Mouse (Mus musculus): ENCODE results near the gene Arhgef28. TPM values are rescaled to one million over a fixed set of nuclear protein-coding genes. Genes with fewer than 3 reads are reported as not detected.

Gene Arhgef28
- polyA plus RNA-seq, 1 experiment from 2014 or later, result 9.9 TPM

GRCm38 (mm10) chr13:98092354-98093002 lies 113.8 kb downstream of the Arhgef28 start:
- no peak overlapping the region for H3K27ac ChIP-seq (ENCODE audit: low read depth, low read length)
- H3K9me3 ChIP-seq (replicated peaks; ENCODE audit: control insufficient read depth, low read length), result no peaks in the 10 kb centered on the region
- WGBS, result 93% methylated on average over 12 of the region's 12 CpGs
- DNase-seq (ENCODE audit: low spot score) (no peak), ATAC-seq (no peak)
- H3K36me3 ChIP-seq (ENCODE audit: control insufficient read depth, insufficient read depth, low read length), result no peaks in the 10 kb centered on the region
- H3K4me3 ChIP-seq (ENCODE audit: low read depth, low read length), result no peak overlapping the region
- no peaks in the 10 kb centered on the region for H3K4me1 ChIP-seq (ENCODE audit: control insufficient read depth, insufficient read depth, low read length)
- no peak overlapping the region for H3K9ac ChIP-seq (ENCODE audit: low read length)
- no peak overlapping the region for H3K4me2 ChIP-seq (ENCODE audit: low read length)
- H3K27me3 ChIP-seq (replicated peaks; ENCODE audit: control insufficient read depth, insufficient read depth, low read length), result no peaks in the 10 kb centered on the region

- ATAC-seq, result no peak
- no peak overlapping the region for H3K9ac ChIP-seq (ENCODE audit: low read length)
- 67% methylated on average over 4 of the region's 4 CpGs for WGBS
Observed at GRCm38 (mm10) chr13:98079640-98080039, 126.6 kb downstream of the Arhgef28 start.

GRCm38 (mm10) chr13:98078251-98078650 lies 128.0 kb downstream of the Arhgef28 start:
- ATAC-seq (no peak), DNase-seq (ENCODE audit: low spot score) (no peak)
- Histone ChIP-seq H3K9ac (ENCODE audit: low read length) (no peak overlapping the region), H3K4me1 (ENCODE audit: control insufficient read depth, insufficient read depth, low read length) (no peaks in the 10 kb centered on the region), H3K4me2 (ENCODE audit: low read length) (no peak overlapping the region), H3K36me3 (ENCODE audit: control insufficient read depth, insufficient read depth, low read length) (no peaks in the 10 kb centered on the region), H3K27ac (ENCODE audit: low read depth, low read length) (no peak overlapping the region), H3K27me3 (replicated peaks; ENCODE audit: control insufficient read depth, insufficient read depth, low read length) (no peaks in the 10 kb centered on the region), H3K4me3 (ENCODE audit: low read depth, low read length) (no peak overlapping the region), H3K9me3 (replicated peaks; ENCODE audit: control insufficient read depth, low read length) (no peaks in the 10 kb centered on the region)
- WGBS, result 87% methylated on average over 5 of the region's 5 CpGs

More at GRCm38 (mm10) chr13:98079640-98080039, 126.6 kb downstream of the Arhgef28 start:
- Histone ChIP-seq H3K9me3 (replicated peaks; ENCODE audit: control insufficient read depth, low read length) (no peaks in the 10 kb centered on the region), H3K27me3 (replicated peaks; ENCODE audit: control insufficient read depth, insufficient read depth, low read length) (no peaks in the 10 kb centered on the region), H3K4me1 (ENCODE audit: control insufficient read depth, insufficient read depth, low read length) (no peaks in the 10 kb centered on the region), H3K4me3 (ENCODE audit: low read depth, low read length) (no peak overlapping the region), H3K4me2 (ENCODE audit: low read length) (no peak overlapping the region), H3K36me3 (ENCODE audit: control insufficient read depth, insufficient read depth, low read length) (no peaks in the 10 kb centered on the region), H3K27ac (ENCODE audit: low read depth, low read length) (no peak overlapping the region)
- no peak for DNase-seq (ENCODE audit: low spot score)

- no peaks in the 10 kb centered on the region for H3K27me3 ChIP-seq (replicated peaks; ENCODE audit: control insufficient read depth, insufficient read depth, low read length)
- H3K4me2 ChIP-seq (ENCODE audit: low read length), result no peak overlapping the region
- H3K4me3 ChIP-seq (ENCODE audit: low read depth, low read length), result no peak overlapping the region
- no peak overlapping the region for H3K27ac ChIP-seq (ENCODE audit: low read depth, low read length)
- no peak for DNase-seq (ENCODE audit: low spot score)
- no peaks in the 10 kb centered on the region for H3K4me1 ChIP-seq (ENCODE audit: control insufficient read depth, insufficient read depth, low read length)
- H3K9me3 ChIP-seq (replicated peaks; ENCODE audit: control insufficient read depth, low read length), result no peaks in the 10 kb centered on the region
- no peak overlapping the region for H3K9ac ChIP-seq (ENCODE audit: low read length)
- 94% methylated on average over 12 of the region's 12 CpGs for WGBS
- H3K36me3 ChIP-seq (ENCODE audit: control insufficient read depth, insufficient read depth, low read length), result no peaks in the 10 kb centered on the region
- ATAC-seq, result no peak
Observed at GRCm38 (mm10) chr13:98077216-98077615, 129.0 kb downstream of the Arhgef28 start.

- no peaks in the 10 kb centered on the region for H3K9me3 ChIP-seq (replicated peaks; ENCODE audit: control insufficient read depth, low read length)
- H3K4me2 ChIP-seq (ENCODE audit: low read length), result no peak overlapping the region
- H3K9ac ChIP-seq (ENCODE audit: low read length), result no peak overlapping the region
- no peak overlapping the region for H3K27ac ChIP-seq (ENCODE audit: low read depth, low read length)
- H3K27me3 ChIP-seq (replicated peaks; ENCODE audit: control insufficient read depth, insufficient read depth, low read length), result no peaks in the 10 kb centered on the region
- 79% methylated on average over 11 of the region's 11 CpGs for WGBS
- no peak overlapping the region for H3K4me3 ChIP-seq (ENCODE audit: low read depth, low read length)
- no peak for DNase-seq (ENCODE audit: low spot score)
- H3K36me3 ChIP-seq (ENCODE audit: control insufficient read depth, insufficient read depth, low read length), result no peaks in the 10 kb centered on the region
- no peak for ATAC-seq
- no peaks in the 10 kb centered on the region for H3K4me1 ChIP-seq (ENCODE audit: control insufficient read depth, insufficient read depth, low read length)
Observed at GRCm38 (mm10) chr13:98074871-98075270, 131.4 kb downstream of the Arhgef28 start.

- Histone ChIP-seq H3K4me2 (ENCODE audit: low read length) (no peak overlapping the region), H3K27me3 (replicated peaks; ENCODE audit: control insufficient read depth, insufficient read depth, low read length) (no peaks in the 10 kb centered on the region), H3K9me3 (replicated peaks; ENCODE audit: control insufficient read depth, low read length) (no peaks in the 10 kb centered on the region), H3K4me1 (ENCODE audit: control insufficient read depth, insufficient read depth, low read length) (no peaks in the 10 kb centered on the region), H3K4me3 (ENCODE audit: low read depth, low read length) (no peak overlapping the region), H3K36me3 (ENCODE audit: control insufficient read depth, insufficient read depth, low read length) (no peaks in the 10 kb centered on the region), H3K9ac (ENCODE audit: low read length) (no peak overlapping the region), H3K27ac (ENCODE audit: low read depth, low read length) (no peak overlapping the region)
- ATAC-seq (no peak), DNase-seq (ENCODE audit: low spot score) (no peak)
- 81% methylated on average over 4 of the region's 4 CpGs for WGBS
Observed at GRCm38 (mm10) chr13:98073190-98073589, 133.0 kb downstream of the Arhgef28 start.

GRCm38 (mm10) chr13:98070458-98070857 lies 135.8 kb downstream of the Arhgef28 start:
- Histone ChIP-seq H3K4me1 (ENCODE audit: control insufficient read depth, insufficient read depth, low read length) (no peaks in the 10 kb centered on the region), H3K36me3 (ENCODE audit: control insufficient read depth, insufficient read depth, low read length) (no peaks in the 10 kb centered on the region), H3K4me3 (ENCODE audit: low read depth, low read length) (no peak overlapping the region), H3K9me3 (replicated peaks; ENCODE audit: control insufficient read depth, low read length) (no peaks in the 10 kb centered on the region), H3K4me2 (ENCODE audit: low read length) (no peak overlapping the region), H3K27me3 (replicated peaks; ENCODE audit: control insufficient read depth, insufficient read depth, low read length) (no peaks in the 10 kb centered on the region), H3K9ac (ENCODE audit: low read length) (no peak overlapping the region), H3K27ac (ENCODE audit: low read depth, low read length) (no peak overlapping the region)
- WGBS, result 94% methylated on average over 6 of the region's 6 CpGs
- DNase-seq (ENCODE audit: low spot score) (no peak), ATAC-seq (no peak)

GRCm38 (mm10) chr13:98069646-98070045 lies 136.6 kb downstream of the Arhgef28 start:
- Histone ChIP-seq H3K4me2 (ENCODE audit: low read length) (no peak overlapping the region), H3K9me3 (replicated peaks; ENCODE audit: control insufficient read depth, low read length) (no peaks in the 10 kb centered on the region), H3K27me3 (replicated peaks; ENCODE audit: control insufficient read depth, insufficient read depth, low read length) (no peaks in the 10 kb centered on the region), H3K4me3 (ENCODE audit: low read depth, low read length) (no peak overlapping the region), H3K27ac (ENCODE audit: low read depth, low read length) (no peak overlapping the region), H3K4me1 (ENCODE audit: control insufficient read depth, insufficient read depth, low read length) (no peaks in the 10 kb centered on the region), H3K9ac (ENCODE audit: low read length) (no peak overlapping the region), H3K36me3 (ENCODE audit: control insufficient read depth, insufficient read depth, low read length) (no peaks in the 10 kb centered on the region)
- ATAC-seq (no peak), DNase-seq (ENCODE audit: low spot score) (no peak)
- 93% methylated on average over 6 of the region's 6 CpGs for WGBS

GRCm38 (mm10) chr13:98062843-98063242 lies 143.4 kb downstream of the Arhgef28 start:
- Histone ChIP-seq H3K9ac (ENCODE audit: low read length) (no peak overlapping the region), H3K27ac (ENCODE audit: low read depth, low read length) (no peak overlapping the region), H3K36me3 (ENCODE audit: control insufficient read depth, insufficient read depth, low read length) (no peaks in the 10 kb centered on the region), H3K27me3 (replicated peaks; ENCODE audit: control insufficient read depth, insufficient read depth, low read length) (no peaks in the 10 kb centered on the region), H3K4me1 (ENCODE audit: control insufficient read depth, insufficient read depth, low read length) (no peaks in the 10 kb centered on the region), H3K4me2 (ENCODE audit: low read length) (no peak overlapping the region), H3K9me3 (replicated peaks; ENCODE audit: control insufficient read depth, low read length) (no peaks in the 10 kb centered on the region), H3K4me3 (ENCODE audit: low read depth, low read length) (no peak overlapping the region)
- 82% methylated on average over 4 of the region's 4 CpGs for WGBS
- no peak for DNase-seq (ENCODE audit: low spot score)
- ATAC-seq, result no peak
